Mouse (Mus musculus) stomach, postnatal 0 days (tissue): ENCODE measurements at regions not wholly inside any gene's neighbourhood (a gene's known extent, or its start where the extent isn't known, plus 50 kb on each side); places are given as distances from the start of the nearest gene placed in this dataset.

ENCODE experiments used
- ATAC-seq: fragments of 200-750 bp; cut with Nextera tagmentation; 2 replicates; pipeline ENCODE4 v1.8.0; 2017; ENCODE audit not compliant: low FRiP score, low TSS enrichment
- DNase-seq: peaks from one replicate; pipeline ENCODE4 v3.0.0-alpha.2; 2016; ENCODE audit warnings: low spot score
- H3K27ac ChIP-seq: fragments of 300-500 bp; sonication (generic); replicated peaks from 2 replicates; pipeline ENCODE4 v1.5.1; 2014; ENCODE audit warnings: mild to moderate bottlenecking, control low read depth
- H3K27me3 ChIP-seq: fragments of 300-500 bp; sonication (generic); 2 replicates; pipeline ENCODE4 v1.6.1; 2014; ENCODE audit warnings: low read length; ENCODE audit not compliant: control insufficient read depth, insufficient read depth
- H3K36me3 ChIP-seq: fragments of 300-500 bp; sonication (generic); 2 replicates; pipeline ENCODE4 v1.6.1; 2014; ENCODE audit warnings: low read length, mixed read lengths; ENCODE audit not compliant: control insufficient read depth, insufficient read depth
- H3K4me1 ChIP-seq: fragments of 300-500 bp; sonication (generic); replicated peaks from 2 replicates; pipeline ENCODE4 v1.6.1; 2014; ENCODE audit warnings: antibody characterized with exemption; ENCODE audit not compliant: control insufficient read depth, insufficient read depth
- H3K4me2 ChIP-seq: fragments of 300-500 bp; sonication (generic); replicated peaks from 2 replicates; pipeline ENCODE4 v1.6.1; 2014; ENCODE audit warnings: low read depth, mild to moderate bottlenecking, control low read depth, moderate library complexity
- H3K4me3 ChIP-seq: fragments of 300-500 bp; sonication (generic); 2 replicates; pipeline ENCODE4 v1.5.1; 2014; ENCODE audit warnings: low read depth, low read length, control low read depth
- H3K9ac ChIP-seq: fragments of 300-500 bp; sonication (generic); 2 replicates; pipeline ENCODE4 v1.6.1; 2014; ENCODE audit warnings: mild to moderate bottlenecking, low read length, control low read depth, mixed read lengths
- H3K9me3 ChIP-seq: fragments of 300-500 bp; sonication (generic); 2 replicates; pipeline ENCODE4 v1.6.1; 2016; ENCODE audit warnings: low read length; ENCODE audit not compliant: control insufficient read depth
- CTCF ChIP-seq: IDR thresholded peaks from 2 replicates; pipeline ENCODE4 v1.5.1; 2016; ENCODE audit warnings: antibody characterized with exemption, low read depth, mild to moderate bottlenecking, moderate library complexity
- EP300 ChIP-seq: optimal IDR thresholded peaks from 2 replicates; pipeline ENCODE3; 2016; ENCODE audit warnings: antibody characterized with exemption
- WGBS: fragments of 180-500 bp; shearing (Covaris S2); extraction: QIAGEN DNeasy Blood & Tissue Kit; methylation state at CpG from one replicate; pipeline ENCODE4 v1.1.7; 2014; 5-methylcytosine and 5-hydroxymethylcytosine counted together

DNA sequence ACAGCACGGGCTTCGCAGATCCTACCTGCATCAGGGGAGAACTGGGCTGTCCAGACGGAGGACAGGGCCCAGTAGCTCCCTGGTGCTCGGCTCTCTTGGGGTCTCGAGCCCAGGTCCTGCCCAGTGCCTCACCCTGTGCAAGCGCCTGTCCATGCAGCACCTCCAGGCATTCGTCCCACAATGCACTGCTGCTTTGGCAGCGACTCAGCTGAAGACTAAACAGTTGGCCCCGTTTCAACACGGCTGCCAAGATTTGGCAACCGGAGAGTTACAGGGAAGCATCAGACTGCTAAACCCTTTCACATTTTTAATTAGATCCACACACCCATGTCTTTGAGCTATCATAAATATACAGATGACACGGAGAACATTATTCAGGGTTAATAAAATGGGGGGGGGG is 532.7 kb upstream of the 3110018I06Rik start:
- no peaks in the 10 kb centered on the region for H3K36me3 ChIP-seq
- H3K9ac ChIP-seq = no peak overlapping the region
- H3K4me3 ChIP-seq = no peak overlapping the region
- no peaks in the 10 kb centered on the region; the same call in none of the 2 replicates for H3K4me1 ChIP-seq
- 38% methylated on average over 12 of the region's 12 CpGs for WGBS
- TF ChIP-seq CTCF (no peak), EP300 (no peak)
- DNase-seq (peak; percentile 51), ATAC-seq (peak; percentile 32; the same call in 1 of the 2 replicates)
- H3K27ac ChIP-seq = no peak overlapping the region
- no peak overlapping the region for H3K4me2 ChIP-seq
- no peaks in the 10 kb centered on the region for H3K9me3 ChIP-seq
- no peaks in the 10 kb centered on the region for H3K27me3 ChIP-seq

DNA sequence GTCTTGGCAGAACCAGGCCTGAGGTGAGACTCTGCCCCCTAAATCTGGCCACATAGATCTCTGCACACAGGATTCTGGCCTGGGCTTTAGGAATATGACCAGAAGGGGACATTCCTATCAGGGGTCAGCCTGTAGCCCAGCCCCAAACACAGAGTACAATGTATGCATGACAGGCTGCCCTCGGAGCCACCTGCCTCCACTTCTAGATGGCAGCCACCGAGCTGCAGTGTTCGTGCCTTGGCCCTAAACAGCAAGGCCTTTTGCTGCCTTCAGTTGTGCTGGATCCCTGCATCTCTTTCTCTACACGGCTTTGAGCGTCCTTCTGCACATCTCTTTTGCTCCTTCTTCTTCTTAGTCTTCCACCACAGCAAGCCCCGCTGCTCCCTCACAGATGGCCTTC is 532.2 kb upstream of the 3110018I06Rik start:
- ATAC-seq (no peak), DNase-seq (no peak)
- Histone ChIP-seq H3K9me3 (no peaks in the 10 kb centered on the region), H3K9ac (no peak overlapping the region), H3K4me1 (no peaks in the 10 kb centered on the region; the same call in none of the 2 replicates), H3K36me3 (no peaks in the 10 kb centered on the region), H3K4me3 (no peak overlapping the region), H3K27ac (no peak overlapping the region), H3K4me2 (no peak overlapping the region), H3K27me3 (no peaks in the 10 kb centered on the region)
- TF ChIP-seq EP300 (no peak), CTCF (no peak)
- WGBS = 76% methylated on average over 6 of the region's 6 CpGs

DNA sequence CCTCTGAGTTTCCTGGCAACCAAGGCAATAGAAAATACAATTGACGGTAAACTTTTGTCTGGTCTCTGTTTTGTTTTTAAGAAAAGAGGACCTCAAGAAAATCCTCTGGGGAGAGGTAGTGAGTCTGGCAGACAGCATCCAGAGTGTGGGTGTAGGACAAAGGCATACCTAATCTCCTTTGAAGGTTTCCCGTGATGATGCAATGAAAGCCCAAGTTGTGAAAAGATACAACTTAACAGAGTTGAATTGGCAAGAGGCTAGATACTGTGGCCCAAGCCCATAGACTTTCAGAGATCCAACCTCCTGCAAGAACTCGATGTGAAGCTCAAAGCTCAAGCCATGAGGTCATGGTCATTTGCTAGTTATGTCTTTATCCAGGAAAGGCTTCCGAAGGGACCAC is 526.4 kb upstream of the 3110018I06Rik start:
- no peak for ATAC-seq
- no peak overlapping the region for H3K27ac ChIP-seq
- WGBS = 72% methylated on average over 4 of the region's 4 CpGs
- H3K27me3 ChIP-seq = no peaks in the 10 kb centered on the region
- H3K9ac ChIP-seq = no peak overlapping the region
- no peak overlapping the region for H3K4me2 ChIP-seq
- DNase-seq = no peak
- no peaks in the 10 kb centered on the region for H3K36me3 ChIP-seq
- no peak for TF ChIP-seq CTCF
- no peak for TF ChIP-seq EP300
- H3K9me3 ChIP-seq = no peaks in the 10 kb centered on the region
- no peaks in the 10 kb centered on the region for H3K4me1 ChIP-seq
- H3K4me3 ChIP-seq = no peak overlapping the region

DNA sequence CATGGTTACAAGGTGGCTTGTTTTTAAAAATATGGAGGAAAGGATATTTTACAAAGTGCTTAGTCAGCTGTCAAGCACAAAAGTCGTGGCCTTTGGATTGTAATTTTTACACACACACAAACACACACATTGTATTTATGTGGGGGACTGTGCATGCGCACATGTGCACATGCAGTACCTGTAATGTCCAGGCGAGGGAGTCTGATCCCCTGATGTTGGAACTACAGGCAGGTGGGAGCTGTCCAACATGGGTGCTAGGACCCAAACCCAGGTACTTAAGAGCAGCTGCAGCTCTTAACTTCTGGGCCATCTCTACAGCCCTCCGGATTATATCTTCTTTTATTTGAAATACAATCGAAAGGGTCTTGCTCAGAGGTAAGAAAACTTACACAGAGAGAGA is 524.7 kb upstream of the 3110018I06Rik start:
- H3K36me3 ChIP-seq = no peaks in the 10 kb centered on the region
- 67% methylated on average over 5 of the region's 5 CpGs for WGBS

DNA sequence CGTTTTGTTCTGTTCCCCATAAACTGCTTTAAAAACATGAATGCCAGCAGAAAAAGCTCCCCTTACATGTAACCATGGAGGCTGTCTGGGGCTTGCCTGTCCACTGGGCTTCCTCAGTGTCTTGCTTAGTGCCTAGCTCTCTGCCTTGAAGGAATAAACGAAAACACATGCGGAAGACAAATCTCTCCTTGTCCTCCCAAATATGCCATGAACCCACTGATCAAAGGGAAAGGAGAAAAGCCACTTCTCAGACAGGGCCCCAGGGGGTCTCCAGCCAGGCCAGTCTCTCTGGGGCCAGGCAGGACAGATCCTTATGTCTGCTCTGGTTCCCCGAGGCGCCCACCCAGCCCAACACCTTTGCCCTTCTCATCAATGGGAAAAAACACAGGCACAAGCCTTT is 518.6 kb upstream of the 3110018I06Rik start:
- WGBS = 59% methylated on average over 5 of the region's 5 CpGs
- H3K27me3 ChIP-seq = no peaks in the 10 kb centered on the region
- ATAC-seq = no peak

More for the DNA sequence above, 524.7 kb upstream of the 3110018I06Rik start:
- ATAC-seq = no peak
- Histone ChIP-seq H3K9me3 (no peaks in the 10 kb centered on the region), H3K27ac (no peak overlapping the region), H3K4me3 (no peak overlapping the region), H3K9ac (no peak overlapping the region), H3K4me1 (no peaks in the 10 kb centered on the region), H3K27me3 (no peaks in the 10 kb centered on the region), H3K4me2 (no peak overlapping the region)
- DNase-seq = no peak
- no peak for TF ChIP-seq EP300
- peak; percentile 59 for TF ChIP-seq CTCF

DNA sequence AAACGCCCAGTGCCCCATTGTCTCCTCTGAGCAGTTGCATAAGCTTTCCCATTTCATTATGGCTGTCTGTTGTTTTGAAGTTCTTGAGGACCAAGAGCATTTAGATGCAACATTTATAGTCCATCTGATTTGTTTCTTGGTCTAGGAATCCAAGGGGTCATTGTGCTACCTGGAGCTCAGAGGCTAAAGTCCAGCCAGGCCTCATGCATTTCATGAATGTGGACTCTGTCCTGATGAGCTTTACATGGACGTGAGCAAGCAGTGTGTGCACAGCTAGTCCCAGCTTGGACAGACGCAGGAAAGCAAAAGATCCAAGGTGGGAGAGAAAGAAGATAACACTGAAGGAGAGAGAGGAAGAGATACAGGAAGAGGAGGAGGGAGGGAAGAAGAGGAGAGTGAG is 496.0 kb upstream of the 3110018I06Rik start:
- ATAC-seq (no peak), DNase-seq (no peak)
- H3K36me3 ChIP-seq = no peaks in the 10 kb centered on the region
- TF ChIP-seq CTCF = no peak
- TF ChIP-seq EP300 = no peak
- H3K4me2 ChIP-seq = no peak overlapping the region
- no peaks in the 10 kb centered on the region for H3K27me3 ChIP-seq
- H3K9ac ChIP-seq = no peak overlapping the region
- no peak overlapping the region for H3K4me3 ChIP-seq
- H3K27ac ChIP-seq = no peak overlapping the region
- no peaks in the 10 kb centered on the region for H3K9me3 ChIP-seq
- 61% methylated on average over 3 of the region's 3 CpGs for WGBS
- H3K4me1 ChIP-seq = no peaks in the 10 kb centered on the region

More for the DNA sequence above, 518.6 kb upstream of the 3110018I06Rik start:
- Histone ChIP-seq H3K4me3 (no peak overlapping the region), H3K27ac (no peak overlapping the region), H3K4me1 (no peaks in the 10 kb centered on the region), H3K4me2 (no peak overlapping the region), H3K36me3 (no peaks in the 10 kb centered on the region), H3K9me3 (no peaks in the 10 kb centered on the region), H3K9ac (no peak overlapping the region)
- DNase-seq = no peak
- TF ChIP-seq CTCF = no peak
- no peak for TF ChIP-seq EP300
